9 mouse cellular contexts compared by ENCODE assay signal in genomic region chr5:33245701-33246100, GRCm38 (mm10). TPM values are rescaled to one million over a fixed set of nuclear protein-coding genes. Genes with fewer than 3 reads are reported as not detected.
A peak's percentile ranks its signal among the peaks of the same experiment; 100 is the strongest.
DNase-seq lines count a peak whose midpoint lies in the region; ATAC-seq and TF ChIP-seq lines count a peak whose summit lies in the region.
"Had no signal": no experiment of that assay in that cellular context is flagged by ENCODE, and none has a peak within 500 bp of the region (broad histone marks: within the 10 kb centered on the region; RNA-seq: fewer than 3 reads in every experiment).

No protein-coding gene starts in this region.

- H3K27me3 ChIP-seq in heart, embryonic 13.5 days (replicated peaks), result no peaks in the 10 kb centered on the region
- H3K27me3 ChIP-seq in lung, postnatal 0 days (replicated peaks; ENCODE audit: insufficient read depth, low read length), result no peaks in the 10 kb centered on the region
- H3K27me3 ChIP-seq: CH12.LX had no signal

- TF ChIP-seq CTCF in lung, postnatal 0 days (IDR thresholded peaks at IDR 0.05), result no peak

- TF ChIP-seq EP300 in lung, postnatal 0 days (IDR thresholded peaks at IDR 0.05), result no peak

- no peak overlapping the region for H3K9ac ChIP-seq in heart, embryonic 13.5 days
- no peak overlapping the region for H3K9ac ChIP-seq in lung, postnatal 0 days (replicated peaks; ENCODE audit: low read depth)

- peaks cover 86% of the 10 kb centered on the region for H3K36me3 ChIP-seq in heart, embryonic 13.5 days
- H3K36me3 ChIP-seq in lung, postnatal 0 days (ENCODE audit: insufficient read depth, low read length), result peaks cover 24% of the 10 kb centered on the region

- no peak overlapping the region for H3K4me2 ChIP-seq in heart, embryonic 13.5 days
- no peak overlapping the region for H3K4me2 ChIP-seq in lung, postnatal 0 days (replicated peaks; ENCODE audit: low read depth, low read length)

- 63% methylated on average over 3 of the region's 3 CpGs for WGBS in heart, embryonic 13.5 days
- WGBS in lung, postnatal 0 days, result 52% methylated on average over 3 of the region's 3 CpGs

- H3K9me3 ChIP-seq in heart, embryonic 13.5 days, result no peaks in the 10 kb centered on the region
- no peaks in the 10 kb centered on the region for H3K9me3 ChIP-seq in lung, postnatal 0 days (ENCODE audit: low read length)

- H3K27ac ChIP-seq in heart, embryonic 13.5 days (replicated peaks), result peak overlapping the region; percentile 76
- 0 out of 2 replicates have a peak overlapping the region, but pooled peaks have one; percentile 34 for H3K27ac ChIP-seq in lung, postnatal 0 days (ENCODE audit: low read length)

- H3K4me1 ChIP-seq in heart, embryonic 13.5 days, result peaks cover 21% of the 10 kb centered on the region
- H3K4me1 ChIP-seq in lung, postnatal 0 days (ENCODE audit: insufficient read depth, low read depth, low read length), result no peaks in the 10 kb centered on the region

- DNase-seq in frontal cortex, postnatal 25 days (ENCODE audit: low spot score in 2 of 2), result no peak
- peak; percentile 82 for DNase-seq in cerebellum, adult 8-10 months
- DNase-seq in kidney, postnatal 25 days, result peak; percentile 62 to 74
- peak; percentile 86 for DNase-seq in lung, postnatal 0 days (ENCODE audit: low spot score)
- peak; percentile 26 for DNase-seq in right cerebral cortex, postnatal 4 days
- no peak for DNase-seq in thymus, postnatal 36 days

- ATAC-seq in frontal cortex, adult (ENCODE audit: low TSS enrichment), result peak; percentile 62
- no peak for ATAC-seq in heart, embryonic 13.5 days (ENCODE audit: extremely low read depth, insufficient number of reproducible peaks, low FRiP score, low TSS enrichment)
- ATAC-seq in lung, postnatal 0 days, result peak; percentile 83

- no peak overlapping the region for H3K4me3 ChIP-seq in heart, embryonic 13.5 days
- no peak overlapping the region for H3K4me3 ChIP-seq in lung, postnatal 0 days (ENCODE audit: low read depth, low read length)

RNA-seq across cellular contexts. Expression of gene Spon2, which starts 27.4 kb away (rescaled TPM):
- polyA plus RNA-seq in heart, embryonic 13.5 days (2015; fragmentation: Nextera tagmentation; extraction: Ambion mirVana), result 89.8 and 95.2 TPM in 2 replicates
- 89.5 and 111 TPM in 2 replicates for polyA plus RNA-seq in lung, postnatal 0 days (2015; fragmentation: Nextera tagmentation; extraction: Ambion mirVana)

RNA-seq across cellular contexts. Expression of gene Ctbp1, which starts 29.1 kb away (rescaled TPM):
- polyA plus RNA-seq in heart, embryonic 13.5 days (2015; fragmentation: Nextera tagmentation; extraction: Ambion mirVana), result 206 and 234 TPM in 2 replicates
- polyA plus RNA-seq in lung, postnatal 0 days (2015; fragmentation: Nextera tagmentation; extraction: Ambion mirVana), result 193 and 194 TPM in 2 replicates

Comparison
In these comparisons a context has a peak if more than half of its experiments do, and no peak if none do; other contexts are left out.
1. DNase-seq: peak in cerebellum, adult 8-10 months (single experiment), kidney, postnatal 25 days (2 of 2), lung, postnatal 0 days (single experiment) and right cerebral cortex, postnatal 4 days (single experiment); none in frontal cortex, postnatal 25 days (0 of 2) and thymus, postnatal 36 days (0 of 2).